In genomic region chr11:107451106-107451505, GRCm38 (mm10) we compare ENCODE assay signal across 8 mouse cellular contexts. TPM values are rescaled to one million over a fixed set of nuclear protein-coding genes. Genes with fewer than 3 reads are reported as not detected.
DNase-seq lines count a peak whose midpoint lies in the region; ATAC-seq and TF ChIP-seq lines count a peak whose summit lies in the region.

No protein-coding gene starts in this region.

- no peak for TF ChIP-seq RAD21 in CH12.LX (IDR thresholded peaks at IDR 0.05; ENCODE audit: low read depth, low read length)

- no peaks in the 10 kb centered on the region for H3K27me3 ChIP-seq in CH12.LX (replicated peaks)
- no peaks in the 10 kb centered on the region for H3K27me3 ChIP-seq in kidney, embryonic 15.5 days

- no peaks in the 10 kb centered on the region for H3K9me3 ChIP-seq in CH12.LX (replicated peaks; ENCODE audit: low read length)
- H3K9me3 ChIP-seq in kidney, embryonic 15.5 days (replicated peaks), result no peaks in the 10 kb centered on the region

- no peak for TF ChIP-seq POLR2A in CH12.LX (IDR thresholded peaks at IDR 0.05; ENCODE audit: low read depth, low read length)

- no peak overlapping the region for H3K27ac ChIP-seq in CH12.LX (ENCODE audit: insufficient read depth, low read depth)
- peak overlapping the region; percentile 49 for H3K27ac ChIP-seq in kidney, embryonic 15.5 days

- H3K4me2 ChIP-seq in CH12.LX (ENCODE audit: insufficient read depth, low read depth, poor library complexity, severe bottlenecking), result peak overlapping the region; percentile 27; the same call in 1 of the 2 replicates
- no peak overlapping the region for H3K4me2 ChIP-seq in kidney, embryonic 15.5 days

- DNase-seq in CH12.LX (ENCODE audit: extremely low read depth), result peak; percentile 70
- DNase-seq in c-Kit-negative CD71-positive TER-119-positive erythroid progenitor cells, embryonic 14.5 days (ENCODE audit: low read depth, low spot score), result peak; percentile 63
- no peak for DNase-seq in adrenal gland, postnatal 14 days
- DNase-seq in layer of hippocampus, postnatal 14 days (ENCODE audit: low spot score in 2 of 2), result no peak
- no peak for DNase-seq in ovary, postnatal 10 days (ENCODE audit: low spot score)
- no peak for DNase-seq in gastrocnemius, adult 18-20 months (ENCODE audit: low spot score)

- no peak overlapping the region for H3K9ac ChIP-seq in CH12.LX (ENCODE audit: insufficient read depth, low read depth)
- H3K9ac ChIP-seq in kidney, embryonic 15.5 days, result no peak overlapping the region

- no peaks in the 10 kb centered on the region for H3K79me2 ChIP-seq in CH12.LX (replicated peaks; ENCODE audit: control insufficient read depth, extremely low read depth, insufficient read depth, poor library complexity, severe bottlenecking)

- dilution Hi-C loops in CH12.LX (cut with MboI; ENCODE audit: extremely low pct_ligation_motif_present, extremely low pct_unique_long_range_greater_than_20kb, low sequenced_read_pairs), result no loop called here

- no peak overlapping the region for H3K4me3 ChIP-seq in CH12.LX (replicated peaks in 1 of 3; ENCODE audit: low read depth in 2 of 3, low read length in 2 of 3, poor library complexity in 1 of 3)
- H3K4me3 ChIP-seq in kidney, embryonic 15.5 days (replicated peaks), result no peak overlapping the region

- WGBS in kidney, embryonic 15.5 days, result 56% methylated on average over 10 of the region's 10 CpGs

- in situ Hi-C loops in CH12.LX (cut with MboI; ENCODE audit: low pct_ligation_motif_present, low pct_unique_long_range_greater_than_20kb, low sequenced_read_pairs), result loop anchor here (10.0 kb wide), 1 partner anchor 56 kb away; no protein-coding TSS in a partner anchor

- TF ChIP-seq CTCF in CH12.LX (conservative IDR thresholded peaks at IDR 0.05 in 1 of 2, IDR thresholded peaks at IDR 0.05 in 1 of 2; ENCODE audit: low read depth in 2 of 2, low read length in 2 of 2), result no peak

- ATAC-seq in kidney, embryonic 15.5 days (replicated peaks; ENCODE audit: low FRiP score), result 0 out of 2 replicates have a peak, but pooled peaks have one; percentile 3
- peak; percentile 80 for ATAC-seq in neutrophil, adult 5-6 weeks (ENCODE audit: extremely low read depth, insufficient number of reproducible peaks, low FRiP score, poor library complexity, severe bottlenecking)

- H3K36me3 ChIP-seq in CH12.LX (replicated peaks in 1 of 2; ENCODE audit: control insufficient read depth in 1 of 2, insufficient read depth in 1 of 2, low read length in 1 of 2), result peaks cover 0 to 3% of the 10 kb centered on the region in 2 experiments
- H3K36me3 ChIP-seq in kidney, embryonic 15.5 days, result peaks cover 4% of the 10 kb centered on the region; the same call in 1 of the 2 replicates

- H3K4me1 ChIP-seq in CH12.LX (ENCODE audit: control insufficient read depth in 1 of 2, insufficient read depth in 2 of 2), result peaks cover 8 to 50% of the 10 kb centered on the region in 2 experiments
- H3K4me1 ChIP-seq in kidney, embryonic 15.5 days, result peaks cover 67% of the 10 kb centered on the region

- peak; percentile 62 for TF ChIP-seq EP300 in CH12.LX (IDR thresholded peaks at IDR 0.05; ENCODE audit: low read length)

TF ChIP-seq in CH12.LX, 34 proteins besides CTCF, POLR2A, EP300 and RAD21:
- TF ChIP-seq JUND (conservative IDR thresholded peaks at IDR 0.05; ENCODE audit: low read depth, low read length) (0 out of 2 replicates have a peak, but pooled peaks have one; percentile 5), IRF4 (IDR thresholded peaks at IDR 0.05; ENCODE audit: low read depth, low read length) (peak; percentile 33; the same call in 1 of the 2 replicates), MXI1 (IDR thresholded peaks at IDR 0.05; ENCODE audit: low read depth, low read length) (no peak), TBP (conservative IDR thresholded peaks at IDR 0.05; ENCODE audit: low read depth, low read length) (no peak), BHLHE40 (IDR thresholded peaks at IDR 0.05; ENCODE audit: low read depth, low read length) (peak; percentile 71), UBTF (IDR thresholded peaks at IDR 0.05; ENCODE audit: low read depth, low read length) (no peak), MAFK (IDR thresholded peaks at IDR 0.05; ENCODE audit: insufficient replicate concordance, low read length) (peak; percentile 76; the same call in 1 of the 2 replicates), MYC (IDR thresholded peaks at IDR 0.05; ENCODE audit: low read depth, low read length) (peak; percentile 63), MAX (IDR thresholded peaks at IDR 0.05; ENCODE audit: low read length) (peak; percentile 61), MEF2A (IDR thresholded peaks at IDR 0.05; ENCODE audit: borderline replicate concordance, low read depth, low read length) (peak; percentile 35; the same call in 1 of the 2 replicates), SIN3A (IDR thresholded peaks at IDR 0.05; ENCODE audit: low read length) (no peak), ETS1 (conservative IDR thresholded peaks at IDR 0.05; ENCODE audit: low read depth, low read length) (peak; percentile 67), ELF1 (IDR thresholded peaks at IDR 0.05; ENCODE audit: low read depth, low read length) (peak; percentile 49)
TF ChIP-seq in CH12.LX: peak in this region for 9.

RNA-seq across cellular contexts. Expression of gene Pitpnc1, which starts 19.4 kb away (rescaled TPM):
- 2.1 and 2.4 TPM in 2 replicates for total RNA-seq in CH12.LX (2012; rRNA removed)
- 3.6 and 5.3 TPM in 2 replicates for total RNA-seq in CH12.LX (2014; rRNA removed)
- polyA plus RNA-seq in CH12.LX (2012; ENCODE audit: insufficient read length, low read depth), result 3.6 and 5.4 TPM in 2 replicates
- polyA plus RNA-seq in kidney, embryonic 15.5 days (2015; fragmentation: Nextera tagmentation; extraction: Ambion mirVana), result 21.3 and 21.5 TPM in 2 replicates
- 20.0 and 24.4 TPM in 2 replicates for total RNA-seq in neutrophil, adult 5-6 weeks (2017)
- total RNA-seq in adrenal gland, postnatal 14 days (2021), result 25.8 and 34.1 TPM in 2 replicates
- 10 to 100 TPM; 50.5 to 72.8 TPM for total RNA-seq in layer of hippocampus, postnatal 14 days (2021)
- total RNA-seq in gastrocnemius, adult 18-20 months (2021), result 10 to 100 TPM; 73.8 to 93.7 TPM

RNA-seq across cellular contexts. Expression of gene Psmd12, which starts 28.2 kb away (rescaled TPM):
- total RNA-seq in CH12.LX (2012; rRNA removed) (108 and 144 TPM in 2 replicates), CH12.LX (2014; rRNA removed) (151 and 172 TPM in 2 replicates)
- polyA plus RNA-seq in CH12.LX (2012; ENCODE audit: insufficient read length, low read depth), result 257 and 288 TPM in 2 replicates
- polyA plus RNA-seq in kidney, embryonic 15.5 days (2015; fragmentation: Nextera tagmentation; extraction: Ambion mirVana), result 178 and 184 TPM in 2 replicates
- total RNA-seq in neutrophil, adult 5-6 weeks (2017), result 52.8 and 67.9 TPM in 2 replicates
- 87.1 and 95.0 TPM in 2 replicates for total RNA-seq in adrenal gland, postnatal 14 days (2021)
- total RNA-seq in layer of hippocampus, postnatal 14 days (2021), result 10 to 100 TPM; 70.5 to 72.9 TPM
- total RNA-seq in gastrocnemius, adult 18-20 months (2021), result 100 to 1,000 TPM; 101 to 110 TPM

Comparison
In these comparisons a context has a peak if more than half of its experiments do, and no peak if none do; other contexts are left out.
1. DNase-seq: peak in CH12.LX (single experiment) and c-Kit-negative CD71-positive TER-119-positive erythroid progenitor cells, embryonic 14.5 days (single experiment); none in adrenal gland, postnatal 14 days (single experiment), layer of hippocampus, postnatal 14 days (0 of 2), ovary, postnatal 10 days (single experiment) and gastrocnemius, adult 18-20 months (single experiment).